Mouse (Mus musculus) layer of hippocampus, adult 18-20 months (tissue): Measurements from ENCODE around the gene Tshz2. TPM values are rescaled to one million over a fixed set of nuclear protein-coding genes. Genes with fewer than 3 reads are reported as not detected.
"Not testable (repeated sequence)": the region's sequence is repeated elsewhere in the genome, so short reads cannot be mapped to it uniquely, and the experiment has no call there.

Experiments used
- DNase-seq, 2 experiments: peaks; one replicate each; pipeline ENCODE4 v3.0.0; 2022; ENCODE audit warnings: low spot score in 2 of 2
- long read RNA-seq: library from polyadenylated mRNA; stranded (forward); transcript quantifications from one replicate; pipeline ENCODE4 v2.0.0, GENCODE M21; 2021
- total RNA-seq, 2 experiments: library from RNA; stranded (reverse); gene quantifications; 2 replicates each; pipeline ENCODE4 v1.2.3; 2021

The Tshz2 gene
- 10 to 100 TPM; 29.3 to 44.3 TPM for total RNA-seq
- long read RNA-seq, full-length matches to known transcripts = 4 of 8 reads
- long read RNA-seq, partial matches to known transcripts = 1 of 8 reads
- long read RNA-seq, other reads (novel, unspliced or antisense) = 3 of 8 reads

GRCm38 (mm10) chr2:169632338-169633151 is at the start of gene Tshz2:
Tshz2 (plus strand) TSS chr2:169633013.
- peak in 1 of 2 experiments; percentile 12 for DNase-seq

DNA sequence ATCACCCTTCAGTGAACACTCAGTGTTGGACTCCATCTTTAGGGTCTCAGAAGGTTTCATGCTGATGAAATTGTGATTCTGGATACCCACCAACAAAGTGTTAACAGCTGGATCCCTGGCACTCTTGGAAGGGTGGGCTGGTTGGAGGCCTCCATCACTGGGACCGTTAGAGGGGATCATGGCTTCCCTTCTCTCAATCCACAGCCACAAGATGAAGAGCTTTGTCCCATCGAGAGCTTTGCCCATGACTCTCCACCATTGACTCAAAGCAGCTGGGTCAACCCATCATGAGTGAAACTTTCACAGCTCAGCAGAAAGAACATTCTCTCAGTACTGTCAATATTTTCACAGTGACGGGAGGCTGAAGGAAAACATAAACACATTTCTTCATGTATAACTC is 49.3 kb upstream of the Tshz2 start:
- DNase-seq = no peak

GRCm38 (mm10) chr2:169584745-169585456 is 47.9 kb upstream of the Tshz2 start:
- DNase-seq = no peak

- DNase-seq = no peak
Observed at GRCm38 (mm10) chr2:169585631-169586285, 47.1 kb upstream of the Tshz2 start.

GRCm38 (mm10) chr2:169586688-169587087 is 46.1 kb upstream of the Tshz2 start:
- DNase-seq = no peak

DNA sequence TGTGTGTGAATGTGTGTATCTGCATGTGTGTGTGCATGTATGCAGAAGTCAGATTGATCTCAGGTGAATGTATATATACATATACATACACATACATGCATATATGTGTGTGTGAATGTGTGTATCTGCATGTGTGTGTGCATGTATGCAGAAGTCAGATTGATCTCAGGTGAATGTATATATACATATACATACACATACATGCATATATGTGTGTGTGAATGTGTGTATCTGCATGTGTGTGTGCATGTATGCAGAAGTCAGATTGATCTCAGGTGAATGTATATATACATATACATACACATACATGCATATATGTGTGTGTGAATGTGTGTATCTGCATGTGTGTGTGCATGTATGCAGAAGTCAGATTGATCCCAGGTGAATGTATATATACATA is 45.2 kb upstream of the Tshz2 start, which contains the start of gene Gm11011:
Gene Gm11011, minus strand, starts transcription at position 101 of the 400 bp plus-strand sequence.
- not testable (repeated sequence) for DNase-seq

GRCm38 (mm10) chr2:169589697-169590096 is 43.1 kb upstream of the Tshz2 start:
- DNase-seq = no peak

GRCm38 (mm10) chr2:169590412-169590811 is 42.4 kb upstream of the Tshz2 start:
- DNase-seq = no peak

DNA sequence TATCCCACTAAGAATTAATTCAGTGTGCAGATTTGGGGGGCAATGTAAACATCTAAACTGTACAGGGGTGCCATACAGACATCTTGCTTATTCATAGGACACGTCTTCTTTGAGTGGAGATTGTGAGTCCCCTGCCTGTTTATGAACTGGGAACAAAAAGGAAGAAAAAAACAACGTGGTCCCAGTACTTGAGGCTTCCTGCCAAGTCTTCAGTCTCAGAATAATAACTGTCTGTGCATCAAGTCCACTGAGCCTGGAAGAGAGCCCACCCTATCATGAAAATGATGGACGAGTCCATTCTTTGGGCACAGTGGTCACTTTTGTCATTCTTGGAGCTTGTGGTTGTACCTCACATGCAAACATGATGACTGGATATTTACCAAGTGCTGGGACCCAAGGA is 39.1 kb upstream of the Tshz2 start:
- DNase-seq = no peak

GRCm38 (mm10) chr2:169597357-169597756 is 35.5 kb upstream of the Tshz2 start:
- no peak for DNase-seq

DNA sequence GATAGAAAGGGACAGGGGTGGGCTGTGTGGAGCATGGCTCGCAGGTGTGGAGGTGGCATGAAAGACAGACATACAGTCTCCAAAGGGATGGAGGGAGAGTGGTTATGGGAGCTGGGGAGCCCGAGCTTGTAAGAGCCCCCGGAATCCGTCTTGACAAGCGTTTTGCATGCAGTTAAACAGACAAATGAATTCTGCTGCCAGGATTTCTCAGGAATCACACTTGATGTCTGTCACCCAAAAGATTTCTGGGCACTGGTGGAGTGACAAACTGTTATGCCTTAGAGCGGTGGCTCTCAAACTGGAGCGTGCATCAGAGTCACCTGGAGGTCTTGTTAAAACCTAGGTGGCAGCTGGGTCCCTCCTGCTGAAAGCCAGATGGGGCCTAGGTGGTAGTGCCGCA is 34.8 kb upstream of the Tshz2 start:
- DNase-seq = no peak

- DNase-seq = peak in 1 of 2 experiments; percentile 20
Observed at GRCm38 (mm10) chr2:169599591-169599990, 33.2 kb upstream of the Tshz2 start.

DNA sequence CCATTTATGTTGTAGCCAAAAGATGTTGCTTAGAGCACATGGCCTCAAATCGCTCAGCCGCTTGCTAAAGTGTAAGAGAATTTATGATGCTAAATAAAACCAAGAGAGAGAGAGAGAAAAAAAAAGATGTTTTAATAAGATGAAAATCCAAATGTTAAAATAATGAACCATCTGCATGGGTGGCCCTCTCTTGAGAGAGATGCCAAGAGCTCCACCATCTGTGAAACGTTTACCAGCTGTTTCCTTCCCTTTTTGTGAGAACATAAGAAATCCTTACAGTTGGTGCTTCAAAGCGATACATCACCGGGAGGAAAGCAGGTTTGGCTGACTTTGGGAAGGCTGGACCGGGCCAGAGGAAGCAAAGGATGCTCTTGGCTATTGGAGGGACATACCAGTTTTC is 32.6 kb upstream of the Tshz2 start:
- DNase-seq = peak; percentile 60 to 83

DNA sequence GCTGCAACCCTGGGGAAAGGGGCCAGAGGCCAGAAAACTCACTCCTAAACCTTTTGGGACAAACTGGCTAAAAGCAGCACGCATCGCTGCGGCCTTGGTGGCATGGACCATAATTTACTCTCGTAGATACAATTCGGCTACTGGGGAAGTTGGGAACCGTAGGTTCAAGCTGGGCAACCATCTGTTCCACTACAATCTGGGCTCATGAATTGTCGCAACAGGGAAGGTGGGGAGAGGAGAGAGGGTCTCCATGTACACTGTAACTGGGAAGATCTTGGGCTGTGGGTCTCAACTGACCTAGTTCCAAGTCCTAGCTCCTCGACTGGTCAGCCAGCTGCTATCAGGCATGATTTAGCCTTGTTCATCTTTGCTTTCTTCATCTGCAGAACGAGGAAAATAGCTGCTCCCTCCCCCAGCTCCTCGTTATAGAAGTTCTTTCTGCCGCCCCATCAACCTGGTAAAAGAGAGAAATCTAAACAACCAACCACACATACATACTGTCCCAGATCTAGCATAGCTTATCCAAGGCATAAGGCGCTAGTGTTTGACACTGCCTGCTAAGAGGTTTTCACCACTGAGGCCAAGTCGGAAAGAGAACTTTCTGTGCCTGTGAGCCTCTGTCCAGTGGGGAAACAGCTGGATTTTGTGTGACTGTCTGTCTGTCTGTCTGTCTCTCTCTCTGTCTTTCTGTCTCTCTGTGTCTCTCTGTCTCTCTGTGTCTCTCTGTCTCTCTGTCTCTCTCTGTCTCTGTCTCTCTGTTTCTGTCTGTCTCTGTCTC is 25.7 kb upstream of the Tshz2 start:
- DNase-seq = peak in 1 of 2 experiments; percentile 21

- no peak for DNase-seq
Observed at GRCm38 (mm10) chr2:169607787-169608186, 25.0 kb upstream of the Tshz2 start.

GRCm38 (mm10) chr2:169609956-169610355 is 22.9 kb upstream of the Tshz2 start:
- DNase-seq = no peak

DNA sequence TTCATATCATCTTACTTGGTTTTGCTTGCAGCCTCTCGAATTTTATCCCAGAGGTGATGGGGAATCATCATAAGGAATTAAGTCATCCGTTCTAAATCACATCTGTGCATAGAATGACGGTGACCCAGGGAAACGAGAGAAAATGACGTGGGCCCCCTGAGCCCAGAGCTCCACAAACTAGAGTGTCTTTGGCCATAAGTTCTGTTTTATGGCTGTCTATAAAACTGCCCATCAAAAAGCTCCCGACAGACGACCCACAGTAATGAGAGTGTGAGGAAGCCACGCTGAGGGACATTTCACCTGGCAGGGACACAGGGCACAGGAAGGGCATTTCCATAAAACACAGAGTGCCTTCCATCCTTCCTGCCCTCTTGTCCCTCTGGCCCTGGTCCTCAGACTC is 21.9 kb upstream of the Tshz2 start:
- DNase-seq = no peak

- DNase-seq = no peak
Observed at GRCm38 (mm10) chr2:169611557-169611956, 21.3 kb upstream of the Tshz2 start.

- DNase-seq = no peak
Observed at GRCm38 (mm10) chr2:169614683-169615082, 18.1 kb upstream of the Tshz2 start.

DNA sequence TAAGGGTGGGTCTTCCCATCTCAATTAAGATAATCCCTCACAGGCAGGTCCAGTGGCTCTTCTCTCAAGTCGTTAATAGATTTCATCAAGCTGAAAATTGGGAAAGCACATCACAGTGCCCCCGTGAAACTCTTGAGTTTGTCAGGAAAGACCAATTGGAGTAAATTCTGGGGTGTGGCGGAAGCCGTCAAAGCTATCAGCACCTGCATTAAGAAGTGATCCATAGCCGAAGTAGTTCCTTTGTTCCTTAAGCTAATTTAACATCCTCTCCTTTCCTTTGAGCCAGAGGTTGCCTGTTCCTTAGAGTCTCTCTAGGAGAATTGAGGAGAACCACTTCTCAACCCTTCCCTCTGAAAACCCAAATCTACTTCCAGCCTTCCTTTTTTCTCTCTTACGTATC is 16.8 kb upstream of the Tshz2 start:
- no peak for DNase-seq

DNA sequence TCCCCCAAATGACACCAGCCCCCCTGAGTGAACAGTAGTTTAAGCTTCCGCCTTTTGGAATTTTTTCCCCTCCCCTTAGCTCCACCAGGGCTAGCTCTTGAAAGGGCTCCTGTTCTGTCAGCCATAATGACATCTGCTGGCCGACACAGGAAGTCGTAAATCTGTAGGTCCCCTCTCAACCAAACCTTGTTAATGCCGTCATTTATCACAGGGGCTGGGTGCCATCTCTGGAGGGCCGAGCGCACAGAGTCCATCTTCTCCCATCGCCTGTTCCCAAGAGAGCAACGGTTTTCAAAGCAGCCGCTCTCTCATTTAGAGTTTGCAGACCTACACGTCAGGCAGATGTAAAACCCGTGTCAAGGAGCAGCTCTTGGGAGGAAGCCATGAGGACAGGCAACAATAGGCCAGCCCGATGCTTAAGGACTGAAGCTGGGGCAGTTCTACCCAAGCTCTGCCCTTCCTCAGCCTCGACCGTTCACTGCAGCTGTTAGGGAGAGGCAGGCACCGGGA is 11.6 kb upstream of the Tshz2 start:
- no peak for DNase-seq
